Mouse (Mus musculus) thymus, postnatal 0 days (tissue): Measurements from ENCODE around the gene Gcn1l1. TPM values are rescaled to one million over a fixed set of nuclear protein-coding genes. Genes with fewer than 3 reads are reported as not detected.

Experiments
- DNase-seq: peaks from one replicate; pipeline ENCODE4 v3.0.0-alpha.2; 2015; ENCODE audit warnings: low spot score
- polyA plus RNA-seq: library from polyadenylated mRNA; unstranded; fragments of >200 nt; fragmentation: Nextera tagmentation; extraction: Ambion mirVana; gene quantifications from 2 replicates; pipeline ENCODE4 v1.2.1, GENCODE M21; 2015

The Gcn1l1 gene
- polyA plus RNA-seq, 1 experiment from 2014 or later, result 21.5 TPM

DNA sequence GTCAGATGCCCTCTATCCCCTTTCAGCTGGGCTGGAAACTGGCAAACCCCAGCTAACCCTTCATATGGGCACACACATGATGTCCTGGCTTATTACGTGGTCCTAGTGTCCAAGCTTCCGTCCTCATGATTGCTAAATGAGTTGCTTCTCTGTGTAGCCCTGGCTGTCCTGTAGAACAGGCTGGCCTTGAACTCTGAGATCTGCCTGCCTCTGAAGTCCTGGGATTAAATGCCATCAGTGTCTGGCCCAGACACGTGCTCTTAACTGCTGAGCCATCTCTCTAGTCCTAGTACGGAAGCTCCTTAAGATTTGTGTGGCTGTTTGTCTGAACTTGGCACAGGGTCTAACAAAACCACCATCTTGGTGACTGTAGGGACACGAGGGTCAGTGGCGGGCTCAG lies 38.5 kb downstream of the Gcn1l1 start:
- no peak for DNase-seq

DNA sequence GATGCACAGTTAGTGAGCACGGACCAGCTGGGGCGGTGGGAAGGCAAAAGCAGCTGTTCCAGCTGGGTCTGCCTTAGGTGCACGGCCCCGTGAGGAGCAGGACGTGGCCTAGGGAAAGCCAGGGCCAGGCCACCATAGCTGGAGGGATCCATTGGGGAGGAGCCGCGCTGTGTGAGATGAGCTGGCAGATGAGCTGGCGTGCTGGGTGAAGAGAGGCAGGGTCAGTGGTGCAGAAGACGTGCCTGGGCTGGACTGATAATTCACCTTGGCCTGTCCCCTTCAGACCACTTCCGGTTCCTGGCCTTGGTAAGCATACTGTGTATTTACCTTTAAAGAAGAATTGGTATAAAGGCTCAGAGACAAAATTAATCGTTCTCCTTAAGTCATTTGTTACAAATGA lies 46.5 kb downstream of the Gcn1l1 start:
- no peak for DNase-seq

- no peak for DNase-seq
Observed at GRCm38 (mm10) chr5:115613332-115613731, 48.3 kb downstream of the Gcn1l1 start.

DNA sequence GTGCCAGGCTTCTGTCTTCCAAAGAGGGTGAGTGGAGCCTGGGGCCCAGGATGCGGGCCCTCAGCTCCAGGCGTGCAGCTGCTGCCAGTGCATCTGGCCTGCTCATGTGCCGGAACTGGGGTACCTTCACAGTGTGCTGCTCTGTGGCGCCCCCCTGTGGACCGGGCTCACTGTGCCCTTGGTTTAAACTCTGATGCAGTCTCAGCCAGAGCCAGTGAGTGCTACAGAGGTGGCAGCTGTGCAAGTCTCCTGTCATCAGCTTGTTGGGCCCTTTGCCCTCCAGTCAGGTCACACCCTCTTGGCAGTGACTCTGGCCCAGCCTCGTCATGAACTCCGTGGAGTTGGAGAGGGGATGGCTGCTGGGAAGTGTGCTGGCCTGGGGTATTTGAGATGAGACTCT lies 49.9 kb downstream of the Gcn1l1 start:
- peak; percentile 59 for DNase-seq

DNA sequence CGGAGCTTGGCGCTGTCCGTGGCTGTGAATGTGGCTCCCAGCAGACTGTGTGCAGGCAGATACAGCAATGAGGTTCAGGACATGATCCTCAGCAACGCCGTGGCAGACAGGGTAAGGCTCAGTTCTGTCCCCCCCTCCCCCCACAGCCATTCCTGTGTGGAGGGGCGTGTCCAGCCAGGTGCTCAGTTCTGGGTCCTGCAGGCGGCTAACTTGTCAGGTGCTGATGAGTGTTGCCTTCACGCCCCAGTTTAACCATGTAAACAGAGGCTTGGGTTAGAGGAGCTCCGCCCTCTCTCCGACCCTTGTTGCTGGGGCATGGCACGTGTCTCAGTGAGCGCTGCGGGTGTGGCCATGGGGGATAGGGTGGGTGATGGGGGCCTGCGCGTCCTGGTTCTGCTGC lies 54.6 kb downstream of the Gcn1l1 start:
- no peak for DNase-seq

- no peak for DNase-seq
Observed at GRCm38 (mm10) chr5:115622686-115623085, 57.6 kb downstream of the Gcn1l1 start.

- no peak for DNase-seq
Observed at GRCm38 (mm10) chr5:115623694-115624440, 58.8 kb downstream of the Gcn1l1 start.

GRCm38 (mm10) chr5:115626237-115626886 lies 61.3 kb downstream of the Gcn1l1 start:
- no peak for DNase-seq

DNA sequence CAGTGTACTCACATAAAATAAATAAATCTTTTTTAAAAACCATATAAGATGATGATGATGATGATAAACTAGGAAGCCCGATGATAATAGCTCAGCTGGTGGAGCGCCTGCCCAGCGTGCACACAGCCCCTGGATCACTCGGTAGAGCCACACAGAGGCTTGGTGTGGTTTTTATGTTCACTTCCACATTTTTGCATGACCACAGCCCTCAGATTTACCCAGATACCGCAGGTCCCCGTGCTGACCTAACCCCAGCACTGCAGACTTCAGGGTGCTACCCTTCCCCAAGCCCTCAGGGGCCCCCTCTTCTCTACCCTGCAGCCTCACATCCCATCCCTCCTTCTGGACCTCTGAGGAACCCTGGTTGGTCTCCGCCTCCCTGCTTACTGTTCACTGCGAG lies 63.0 kb downstream of the Gcn1l1 start:
- no peak for DNase-seq

DNA sequence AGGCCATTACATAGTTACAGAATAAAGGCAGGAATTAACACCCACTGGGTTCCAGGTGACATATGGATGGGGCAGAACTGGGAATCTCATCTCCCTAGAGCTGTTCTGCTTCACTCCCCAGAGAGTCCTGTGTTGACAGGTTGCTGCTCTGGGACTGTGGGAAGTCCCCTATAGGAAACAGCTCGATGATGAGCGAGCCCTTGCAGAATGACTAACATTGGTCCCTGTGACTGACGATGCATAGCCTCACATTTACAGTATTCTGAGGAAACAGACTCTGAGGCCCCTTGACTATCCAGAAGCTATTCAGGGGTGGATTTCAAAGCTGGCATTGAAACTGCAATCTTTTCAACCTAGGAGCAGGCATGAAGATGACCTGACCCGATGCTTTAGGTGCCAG lies 64.6 kb downstream of the Gcn1l1 start:
- no peak for DNase-seq

DNA sequence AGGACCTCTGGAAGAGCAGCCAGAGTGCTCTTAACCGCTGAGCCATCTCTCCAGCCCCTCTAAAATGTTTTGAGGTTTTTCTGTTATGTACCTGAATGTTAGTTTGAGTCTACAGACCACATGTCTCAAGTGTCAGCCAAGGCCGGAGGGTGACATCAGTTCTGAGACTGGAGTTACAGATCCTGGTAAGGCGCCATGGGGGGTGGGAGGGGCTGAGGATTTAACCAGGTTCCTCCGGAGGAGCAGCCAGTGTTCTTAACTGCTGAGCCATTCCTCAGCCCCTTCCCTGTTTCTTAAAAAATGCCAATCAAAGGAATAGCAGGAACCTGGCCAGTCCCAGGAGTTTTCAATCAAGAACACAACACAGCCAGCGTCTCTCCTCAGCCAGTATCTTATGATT lies 65.2 kb downstream of the Gcn1l1 start:
- DNase-seq, result no peak

- DNase-seq, result peak; percentile 96
Observed at GRCm38 (mm10) chr5:115631505-115632357, 66.7 kb downstream of the Gcn1l1 start, which contains the start of gene Rab35. TSS of gene Rab35 (plus strand) at chr5:115631908.

DNA sequence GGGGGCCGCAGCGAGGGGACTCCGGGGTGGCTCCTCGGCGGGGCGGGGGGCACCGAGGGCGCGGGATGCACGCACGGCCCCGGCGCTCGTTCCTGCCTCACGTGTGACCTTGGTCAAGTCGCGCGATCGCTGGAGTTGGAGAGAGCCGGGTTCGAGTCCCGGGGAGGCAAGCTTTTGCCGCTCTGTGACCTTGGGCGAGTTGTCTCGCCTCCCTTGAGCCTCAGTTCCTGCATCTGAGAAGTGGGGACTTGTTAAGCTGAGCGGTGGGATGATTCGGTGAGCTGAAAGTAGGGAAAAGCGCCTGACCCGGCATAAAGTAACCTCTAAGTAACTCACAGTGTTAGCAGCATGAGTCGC lies 67.3 kb downstream of the Gcn1l1 start:
- peak; percentile 29 for DNase-seq

GRCm38 (mm10) chr5:115633060-115633459 lies 68.0 kb downstream of the Gcn1l1 start:
- no peak for DNase-seq

DNA sequence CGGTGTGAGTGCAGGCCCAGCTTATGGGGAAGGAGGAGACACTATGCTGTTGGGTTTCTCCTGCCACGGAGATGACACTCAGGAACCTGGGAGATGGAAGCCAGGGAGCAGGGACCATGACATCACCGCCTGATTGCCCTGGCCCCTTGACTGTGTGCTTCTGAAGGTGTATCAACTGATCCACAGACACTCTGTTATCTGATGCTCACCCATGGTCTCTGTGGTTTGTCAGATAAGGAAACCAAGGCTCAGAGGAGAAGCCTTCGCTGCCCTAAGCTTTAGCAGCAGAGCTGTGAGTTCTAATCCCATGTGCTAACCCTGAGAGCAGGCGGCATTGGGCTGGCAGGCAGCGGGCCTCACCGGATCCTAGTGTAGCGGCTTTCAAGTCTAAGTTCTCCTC lies 69.0 kb downstream of the Gcn1l1 start:
- no peak for DNase-seq

DNA sequence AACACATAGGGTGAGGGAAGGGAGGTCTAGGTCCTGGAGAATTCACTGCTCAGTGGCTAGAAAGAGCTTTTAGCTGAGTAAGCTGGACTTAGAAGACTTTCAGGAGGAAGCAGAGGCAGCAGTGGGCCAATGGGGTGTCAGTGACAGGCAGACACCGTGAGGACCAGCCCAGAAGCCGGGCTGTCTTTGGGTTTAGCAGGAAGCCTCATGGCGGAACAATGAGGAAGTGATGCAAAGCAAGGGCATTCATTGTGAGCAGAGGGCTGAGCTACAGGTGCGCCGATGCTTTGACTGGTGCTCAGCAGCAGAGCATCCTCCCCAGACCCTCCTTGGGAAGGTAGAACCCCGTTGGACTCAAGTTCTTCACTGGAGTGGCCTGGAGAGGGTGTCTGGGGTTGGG lies 70.5 kb downstream of the Gcn1l1 start:
- DNase-seq, result peak; percentile 37

GRCm38 (mm10) chr5:115644192-115644591 lies 79.1 kb downstream of the Gcn1l1 start:
- peak; percentile 41 for DNase-seq

- no peak for DNase-seq
Observed at GRCm38 (mm10) chr5:115648876-115649275, 83.8 kb downstream of the Gcn1l1 start.

DNA sequence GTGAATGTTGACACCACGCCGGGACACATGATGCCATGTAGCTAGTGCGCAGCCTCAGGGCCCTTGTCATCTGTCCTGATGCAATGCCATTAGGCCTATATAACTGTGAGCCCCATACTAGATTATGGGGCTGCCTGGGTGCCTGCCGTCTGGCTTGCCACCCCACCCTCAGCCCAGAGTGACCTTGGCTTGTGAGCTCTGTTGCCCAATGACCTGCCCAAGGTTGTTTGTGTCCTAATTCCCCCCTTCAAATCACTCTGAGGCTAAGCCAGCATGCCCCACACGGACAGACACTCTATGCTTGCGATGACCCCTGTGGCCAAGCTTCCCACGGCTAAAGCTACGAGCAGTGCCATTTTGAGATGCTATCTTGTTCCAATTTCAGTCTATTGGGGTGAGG lies 84.6 kb downstream of the Gcn1l1 start:
- no peak for DNase-seq

DNA sequence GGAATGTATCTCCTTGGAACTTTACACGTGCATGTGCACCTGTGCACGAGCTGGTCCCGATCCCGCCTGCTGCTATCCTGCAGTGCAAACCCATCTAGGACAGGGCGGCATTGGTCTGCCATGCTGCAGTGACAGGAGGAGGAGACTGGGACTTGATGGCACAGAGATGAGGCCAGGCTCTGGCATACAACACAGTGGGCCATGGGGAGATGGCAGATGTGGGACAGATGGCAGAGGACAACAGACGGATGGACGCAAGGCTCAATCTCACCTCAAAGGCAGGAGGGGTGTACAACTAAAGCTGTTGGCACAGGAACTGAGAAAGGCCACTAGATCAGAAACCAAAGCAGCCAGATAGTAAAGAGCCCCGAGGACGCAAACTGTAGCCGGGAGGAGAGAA lies 85.8 kb downstream of the Gcn1l1 start:
- no peak for DNase-seq

GRCm38 (mm10) chr5:115651821-115652220 lies 86.8 kb downstream of the Gcn1l1 start:
- no peak for DNase-seq
